Mouse (Mus musculus) mesoderm, embryonic 11.5 days (tissue): ENCODE data around the gene Tacc2.
A peak's percentile ranks its signal among the peaks of the same experiment; 100 is the strongest.

Experiments used
- DNase-seq: peaks from one replicate; pipeline ENCODE4 v3.0.0-alpha.2; 2012; ENCODE audit warnings: low read depth, low spot score

Gene Tacc2

DNA sequence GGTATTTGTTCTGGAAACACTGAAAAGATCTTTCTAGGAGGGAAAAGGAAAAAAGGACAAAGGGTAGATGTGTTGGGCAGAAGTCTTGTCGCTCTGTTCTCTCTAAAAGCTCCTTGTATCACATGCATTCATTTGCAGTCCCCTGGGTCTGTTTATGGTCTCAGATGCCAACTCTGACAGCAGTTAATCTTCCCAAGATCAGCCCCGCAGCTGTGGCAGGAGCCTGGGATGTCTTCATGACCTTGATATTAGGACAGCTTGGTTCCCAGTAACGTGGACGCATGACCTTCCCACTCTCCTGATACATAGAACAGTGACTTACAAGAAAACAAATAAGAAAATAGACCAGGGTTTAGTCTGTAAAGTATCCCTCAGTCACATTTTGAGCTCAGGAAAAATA lies 36.7 kb downstream of the Tacc2 start:
- peak; percentile 33 for DNase-seq

GRCm38 (mm10) chr7:130617591-130617990 lies 40.4 kb downstream of the Tacc2 start:
- no peak for DNase-seq

DNA sequence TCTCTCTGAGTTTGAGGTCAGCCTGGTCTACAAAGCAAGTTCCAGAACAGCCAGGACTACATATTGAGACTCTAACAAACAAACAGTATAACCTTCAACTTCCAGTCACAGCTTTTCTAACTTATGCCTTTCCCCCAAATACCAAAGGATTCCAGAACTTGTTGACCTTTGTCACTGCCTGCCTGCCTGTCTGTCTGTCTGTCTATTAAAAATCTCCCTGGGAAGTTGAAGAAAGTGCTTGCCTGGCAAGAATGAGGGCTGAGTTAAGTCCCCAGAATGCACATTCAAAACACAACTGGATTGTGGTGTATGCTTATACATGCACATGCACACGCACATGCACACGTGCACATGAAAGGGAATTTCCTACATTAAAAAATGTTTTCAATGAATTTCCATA lies 43.8 kb downstream of the Tacc2 start:
- no peak for DNase-seq

DNA sequence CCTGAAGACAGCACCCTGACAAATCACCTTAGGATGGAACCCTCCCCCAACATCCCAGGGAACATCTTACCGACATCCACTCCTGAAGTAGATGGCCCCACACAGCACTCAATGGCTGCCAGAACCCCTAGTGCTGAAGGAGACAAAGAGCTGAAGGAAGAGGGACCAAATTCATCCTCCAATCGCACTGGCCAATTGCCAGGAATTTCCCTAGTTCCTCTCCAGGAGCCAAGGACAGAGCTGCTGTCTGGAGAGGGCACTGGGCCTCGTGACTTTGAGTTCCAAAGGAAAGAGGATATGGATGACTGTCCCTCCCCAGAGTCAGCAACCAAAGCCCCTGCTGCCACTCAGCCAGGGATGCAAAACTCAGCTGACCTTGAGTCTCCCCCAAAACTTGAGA lies 44.7 kb downstream of the Tacc2 start:
- DNase-seq: no peak

GRCm38 (mm10) chr7:130622359-130622758 lies 45.1 kb downstream of the Tacc2 start:
- no peak for DNase-seq

DNA sequence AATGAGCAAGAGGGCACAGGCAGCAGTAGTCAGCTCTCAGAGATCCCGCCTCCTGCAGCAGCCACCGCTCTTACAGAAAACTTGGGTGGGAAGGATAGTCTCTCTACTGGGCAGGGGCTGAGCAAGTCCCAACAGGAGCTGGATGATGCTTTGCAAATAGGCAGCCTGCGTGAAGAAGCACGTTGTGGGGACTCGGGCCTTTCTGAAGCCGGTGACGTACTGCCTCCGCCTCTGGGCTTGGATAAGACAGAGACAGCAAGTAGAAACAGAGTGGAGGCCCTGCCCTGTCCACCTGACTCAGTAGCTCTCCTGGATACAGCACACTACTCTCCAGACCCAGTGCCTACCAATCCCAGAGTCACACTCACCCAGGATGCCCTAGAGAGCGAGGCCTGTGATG lies 47.1 kb downstream of the Tacc2 start:
- no peak for DNase-seq

GRCm38 (mm10) chr7:130625361-130625760 lies 48.1 kb downstream of the Tacc2 start:
- DNase-seq: no peak

DNA sequence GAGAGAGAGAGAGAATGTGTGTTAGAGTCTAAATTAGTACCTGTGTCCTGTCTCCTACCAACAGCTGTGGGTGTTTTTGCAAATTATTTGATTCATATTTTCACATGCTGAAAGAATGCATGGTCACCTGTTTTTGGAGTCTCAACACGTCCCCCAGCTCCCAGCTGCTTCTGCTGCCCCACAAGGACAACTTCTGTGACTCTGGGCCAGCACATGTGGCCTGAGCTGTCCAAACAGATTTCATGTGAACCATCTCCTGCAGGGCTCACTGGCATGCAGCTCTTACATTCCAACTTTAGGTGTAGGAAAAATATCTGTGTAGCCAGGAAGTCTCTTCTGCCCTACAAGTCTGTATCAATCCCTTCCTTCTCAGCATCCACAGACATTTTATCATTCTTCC lies 51.4 kb downstream of the Tacc2 start:
- DNase-seq: no peak

DNA sequence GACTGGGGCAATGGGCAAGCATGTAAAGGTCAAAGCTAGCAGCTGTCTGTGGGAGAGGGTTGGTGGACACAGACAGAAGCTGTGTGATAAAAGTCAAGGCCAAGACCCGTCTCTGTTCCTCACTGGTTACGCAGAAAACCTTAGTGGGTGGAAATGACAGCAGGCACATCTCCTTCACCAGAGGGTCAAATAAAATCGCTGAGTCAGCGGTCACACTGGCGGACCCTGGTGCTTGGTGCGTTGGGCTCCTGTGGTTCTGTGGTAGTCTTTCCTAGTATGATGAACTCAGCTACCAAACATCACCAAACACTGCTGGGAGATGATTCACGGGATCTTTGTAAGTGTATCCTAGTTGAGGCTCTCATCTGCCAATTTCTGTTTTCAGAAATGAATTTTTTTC lies 52.8 kb downstream of the Tacc2 start:
- DNase-seq: no peak

GRCm38 (mm10) chr7:130630956-130631355 lies 53.7 kb downstream of the Tacc2 start:
- no peak for DNase-seq

DNA sequence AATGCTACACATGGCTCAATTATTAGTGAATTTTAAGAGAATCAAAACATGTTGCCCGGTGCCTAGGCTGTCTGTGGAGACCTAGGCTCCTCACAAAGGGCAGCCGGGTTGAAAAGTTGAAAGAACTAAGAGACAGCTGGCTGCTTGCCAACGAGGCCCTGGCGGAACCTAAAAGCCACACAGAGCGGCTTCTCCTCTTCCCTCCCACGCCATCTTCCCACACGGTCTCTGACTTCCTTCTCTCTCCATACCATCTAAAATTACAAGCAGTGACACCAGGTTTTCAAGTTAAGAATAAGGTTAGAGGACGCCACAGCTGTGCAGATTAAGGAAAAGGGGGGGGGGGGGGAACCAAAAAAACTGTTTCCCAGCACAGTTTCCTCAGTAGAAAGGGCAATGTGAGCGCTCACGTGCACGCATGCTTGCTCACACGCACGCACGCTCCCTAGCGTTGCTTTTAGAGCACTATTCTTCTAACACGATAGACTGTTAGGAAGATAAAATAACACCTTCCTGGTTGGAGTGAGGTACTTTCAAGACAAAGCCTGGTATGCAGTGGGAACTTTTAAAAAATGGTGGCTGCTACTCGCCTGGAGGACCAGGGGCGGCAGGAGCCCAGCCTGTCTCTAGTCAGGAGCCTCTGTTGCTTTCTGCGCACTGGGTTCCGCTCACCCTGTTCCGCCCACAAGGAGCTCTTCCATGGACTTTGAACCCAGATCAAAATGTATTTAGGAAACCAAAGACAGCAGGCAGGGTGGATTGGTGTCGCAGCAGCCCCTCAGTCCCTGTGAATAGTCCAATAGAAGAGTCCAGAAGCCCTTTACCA lies 54.5 kb downstream of the Tacc2 start:
- DNase-seq: peak; percentile 34

GRCm38 (mm10) chr7:130632379-130632732 lies 55.1 kb downstream of the Tacc2 start:
- DNase-seq: no peak

DNA sequence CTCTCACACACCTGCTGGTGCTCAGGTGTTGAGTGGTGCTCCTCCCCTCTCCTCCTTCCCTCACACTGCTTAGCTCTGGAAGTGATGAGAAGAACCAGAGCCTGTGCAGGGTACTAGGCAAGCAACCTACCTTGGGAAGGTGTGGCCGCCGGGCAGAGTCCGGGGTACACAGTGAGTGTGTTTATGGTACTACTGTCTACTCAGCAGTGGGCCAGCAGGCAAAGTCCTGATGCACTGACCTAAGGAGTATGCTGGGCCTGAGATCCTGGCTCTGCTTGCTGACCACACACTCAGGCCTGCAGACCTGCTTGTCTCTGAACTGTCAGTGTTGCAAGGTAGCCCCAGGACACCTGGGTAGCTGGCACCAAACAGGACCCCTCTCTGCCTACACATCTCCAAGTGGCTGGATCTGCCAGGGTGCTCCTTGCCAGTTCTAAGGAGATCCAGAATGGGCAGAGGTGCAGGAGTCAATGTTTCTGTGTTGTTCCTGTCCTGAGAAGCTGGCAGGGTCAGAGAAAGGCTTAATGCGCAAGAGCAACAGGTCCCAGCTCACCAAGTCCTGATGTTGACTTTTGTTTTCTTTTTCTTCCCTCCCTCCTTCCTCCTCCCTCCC lies 57.1 kb downstream of the Tacc2 start:
- DNase-seq: no peak

DNA sequence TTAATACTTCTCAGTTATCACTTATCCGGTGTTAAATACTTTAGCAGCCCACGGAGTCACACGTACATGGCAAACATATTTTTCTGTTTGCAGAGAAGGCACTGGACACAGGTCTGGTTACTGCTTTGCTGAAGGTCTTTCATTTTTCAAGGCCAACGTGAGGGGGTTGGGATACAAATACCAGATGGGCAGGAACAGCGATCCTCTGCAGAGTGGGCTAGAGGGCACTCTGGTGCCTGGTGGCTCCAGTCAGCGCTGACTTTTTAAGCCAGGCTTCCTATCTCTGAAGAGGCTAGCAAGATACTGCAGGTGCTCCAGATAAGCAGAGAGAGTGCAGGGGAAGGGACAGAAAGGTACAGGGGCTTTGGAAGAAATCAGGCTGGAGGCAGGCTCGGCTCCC lies 58.0 kb downstream of the Tacc2 start:
- no peak for DNase-seq

DNA sequence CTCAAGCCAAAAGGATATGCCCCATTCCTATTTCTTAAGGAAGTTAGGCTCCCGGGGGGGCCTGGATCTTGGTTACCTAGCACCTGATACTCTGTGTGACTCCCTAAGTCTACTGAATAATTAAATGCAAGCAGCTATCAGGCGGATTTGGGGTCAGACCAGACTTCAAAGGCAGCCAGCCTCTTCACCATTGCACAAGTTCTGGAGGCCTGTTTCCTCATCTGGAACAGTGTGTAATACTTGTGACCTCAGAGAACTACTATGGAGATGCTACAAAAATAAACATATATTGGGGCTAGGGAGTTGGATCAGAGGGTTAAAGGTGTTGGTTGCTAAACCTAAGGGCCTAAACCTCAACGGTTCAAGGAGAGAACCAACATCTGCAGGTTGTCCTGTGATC lies 59.0 kb downstream of the Tacc2 start:
- DNase-seq: no peak

- no peak for DNase-seq
Observed at GRCm38 (mm10) chr7:130636902-130637301, 59.7 kb downstream of the Tacc2 start.

- DNase-seq: peak; percentile 62
Observed at GRCm38 (mm10) chr7:130637811-130638210, 60.6 kb downstream of the Tacc2 start.

- DNase-seq: no peak
Observed at GRCm38 (mm10) chr7:130640681-130641080, 63.4 kb downstream of the Tacc2 start.

- DNase-seq: no peak
Observed at GRCm38 (mm10) chr7:130645332-130645993, 68.2 kb downstream of the Tacc2 start.

GRCm38 (mm10) chr7:130645994-130646761 lies 68.9 kb downstream of the Tacc2 start:
- DNase-seq: peak; percentile 80

DNA sequence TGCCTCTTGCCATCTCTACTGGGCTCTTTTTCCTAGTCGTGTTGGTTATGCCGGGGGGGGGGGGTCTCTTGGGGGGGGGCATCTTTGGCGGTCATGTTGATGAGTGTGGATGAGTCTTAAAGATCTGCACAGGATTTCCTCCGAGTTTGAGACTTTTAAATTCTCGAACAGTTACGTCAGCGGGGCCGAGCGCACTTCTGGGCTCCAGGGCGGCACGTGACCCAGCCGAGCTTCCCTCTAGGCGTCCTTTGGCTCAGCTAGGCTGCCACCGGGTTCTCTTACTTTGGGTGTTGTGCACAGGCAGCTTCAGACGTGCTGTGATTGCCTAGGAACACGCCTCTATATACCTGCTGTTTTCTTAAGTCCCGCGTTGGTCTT lies 69.5 kb downstream of the Tacc2 start:
- peak; percentile 83 for DNase-seq

GRCm38 (mm10) chr7:130648061-130648460 lies 70.8 kb downstream of the Tacc2 start:
- DNase-seq: no peak
